Mouse (Mus musculus) ES-E14 (cell line): ENCODE measurements around the gene Ugt1a7c.

ENCODE experiments used
- CHD2 ChIP-seq: IDR thresholded peaks from 2 replicates; pipeline ENCODE4 v1.6.1; 2014; ENCODE audit warnings: mild to moderate bottlenecking, low read depth, low read length, inconsistent platforms
- MAFK ChIP-seq: IDR thresholded peaks from 2 replicates; pipeline ENCODE4 v1.6.1; 2014; ENCODE audit warnings: mild to moderate bottlenecking, low read depth, low read length, inconsistent platforms; ENCODE audit not compliant: insufficient read depth
- ZC3H11A ChIP-seq: IDR thresholded peaks from 2 replicates; pipeline ENCODE4 v1.6.1; 2012; ENCODE audit warnings: low read depth, mild to moderate bottlenecking, inconsistent platforms, low read length, borderline replicate concordance
- ZNF384 ChIP-seq: IDR thresholded peaks from 2 replicates; pipeline ENCODE4 v1.6.1; 2012; ENCODE audit warnings: low read depth, low read length, inconsistent platforms

DNA sequence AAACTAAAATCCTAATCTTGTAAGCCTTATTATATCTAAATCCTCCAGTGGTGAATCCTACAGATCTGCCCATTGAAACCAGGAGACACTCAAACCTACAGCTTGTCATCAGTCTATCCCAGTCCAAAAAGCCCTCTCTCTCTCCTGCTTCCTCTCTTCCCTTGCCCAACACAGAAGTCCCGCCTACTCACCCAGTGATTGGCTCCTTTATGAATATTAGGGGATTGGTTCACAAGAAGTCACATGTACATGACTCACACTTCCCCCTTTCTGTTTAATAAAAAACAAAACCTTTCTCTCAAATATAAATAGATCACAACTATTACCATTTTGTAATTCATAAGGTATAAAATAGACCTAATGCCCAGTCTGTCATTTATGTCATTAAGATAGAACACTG, 17.7 kb upstream of the Ugt1a7c start:
- no peak for TF ChIP-seq ZNF384
- no peak for TF ChIP-seq ZC3H11A
- no peak for TF ChIP-seq MAFK
- no peak for TF ChIP-seq CHD2
